Mouse (Mus musculus) heart, postnatal 25 days (tissue): ENCODE measurements at regions not wholly inside any gene's neighbourhood (a gene's known extent, or its start where the extent isn't known, plus 50 kb on each side); places are given as distances from the start of the nearest gene placed in this dataset.

Experiments used
- DNase-seq: peaks from one replicate; pipeline ENCODE4 v3.0.0; 2022; ENCODE audit warnings: low spot score
- intact Hi-C: fragments of 180-260 bp; cut with DNase I; formaldehyde crosslinking; loops from one replicate; pipeline ENCODE4 v1.15.1; 2025

- no peak for DNase-seq
- intact Hi-C loops: no loop called here
Observed at GRCm38 (mm10) chr11:23996250-23996649, 78.6 kb downstream of the A830031A19Rik start.

GRCm38 (mm10) chr11:23994160-23994559 is 80.7 kb downstream of the A830031A19Rik start:
- DNase-seq: no peak

GRCm38 (mm10) chr11:23987532-23988450 is 87.1 kb downstream of the A830031A19Rik start:
- intact Hi-C loops: no loop called here

More at GRCm38 (mm10) chr11:23994160-23994559, 80.7 kb downstream of the A830031A19Rik start:
- intact Hi-C loops: no loop called here

GRCm38 (mm10) chr11:23985231-23985630 is 89.6 kb downstream of the A830031A19Rik start:
- DNase-seq: no peak
- intact Hi-C loops: no loop called here

More at GRCm38 (mm10) chr11:23987532-23988450, 87.1 kb downstream of the A830031A19Rik start:
- no peak for DNase-seq

GRCm38 (mm10) chr11:23979332-23979731 is 84.3 kb upstream of the Papolg start:
- intact Hi-C loops: no loop called here
- DNase-seq: peak; percentile 7

- DNase-seq: no peak
- intact Hi-C loops: no loop called here
Observed at GRCm38 (mm10) chr11:23978300-23978699, 83.2 kb upstream of the Papolg start.

- intact Hi-C loops: no loop called here
- no peak for DNase-seq
Observed at GRCm38 (mm10) chr11:23977096-23977495, 82.0 kb upstream of the Papolg start.

- intact Hi-C loops: loop anchor here (1.0 to 10.0 kb wide), 2 partner anchors 100 to 275 kb away; no protein-coding TSS in a partner anchor
- no peak for DNase-seq
Observed at GRCm38 (mm10) chr11:23954323-23954722, 59.3 kb upstream of the Papolg start.

- DNase-seq: no peak
- intact Hi-C loops: no loop called here
Observed at GRCm38 (mm10) chr11:23945966-23946365, 50.9 kb upstream of the Papolg start.
